Mouse (Mus musculus) lung, postnatal 0 days (tissue): ENCODE results near the gene Unc45a. TPM values are rescaled to one million over a fixed set of nuclear protein-coding genes. Genes with fewer than 3 reads are reported as not detected.

Experiments
- ATAC-seq: fragments of 200-750 bp; cut with Nextera tagmentation; 2 replicates; pipeline ENCODE4 v1.8.0; 2017; ENCODE audit warnings: moderate library complexity
- DNase-seq: peaks from one replicate; pipeline ENCODE4 v3.0.0-alpha.2; 2016; ENCODE audit warnings: low spot score
- H3K27ac ChIP-seq: fragments of 300-500 bp; sonication (generic); 2 replicates; pipeline ENCODE4 v1.5.1; 2014; ENCODE audit warnings: antibody characterized with exemption, mild to moderate bottlenecking, low read length, mixed read lengths
- H3K27me3 ChIP-seq: fragments of 300-500 bp; sonication (generic); replicated peaks from 2 replicates; pipeline ENCODE4 v1.6.1; 2014; ENCODE audit warnings: low read length, mixed read lengths; ENCODE audit not compliant: insufficient read depth
- H3K36me3 ChIP-seq: fragments of 300-500 bp; sonication (generic); 2 replicates; pipeline ENCODE4 v1.6.1; 2014; ENCODE audit warnings: low read length, mixed read lengths; ENCODE audit not compliant: insufficient read depth
- H3K4me1 ChIP-seq: fragments of 300-500 bp; sonication (generic); 2 replicates; pipeline ENCODE4 v1.6.1; 2014; ENCODE audit warnings: antibody characterized with exemption, low read depth, low read length, mixed read lengths; ENCODE audit not compliant: insufficient read depth
- H3K4me2 ChIP-seq: fragments of 300-500 bp; sonication (generic); replicated peaks from 2 replicates; pipeline ENCODE4 v1.6.1; 2014; ENCODE audit warnings: low read depth, mild to moderate bottlenecking, low read length, moderate library complexity, mixed read lengths
- H3K4me3 ChIP-seq: fragments of 300-500 bp; sonication (generic); 2 replicates; pipeline ENCODE4 v1.5.1; 2014; ENCODE audit warnings: low read depth, low read length
- H3K9ac ChIP-seq: fragments of 300-500 bp; sonication (generic); replicated peaks from 2 replicates; pipeline ENCODE4 v1.6.1; 2014; ENCODE audit warnings: low read depth, mild to moderate bottlenecking
- H3K9me3 ChIP-seq: fragments of 300-500 bp; sonication (generic); 2 replicates; pipeline ENCODE4 v1.6.1; 2016; ENCODE audit warnings: low read length, mixed read lengths
- CTCF ChIP-seq: IDR thresholded peaks from 2 replicates; pipeline ENCODE4 v1.5.1; 2016; ENCODE audit warnings: antibody characterized with exemption, mild to moderate bottlenecking
- EP300 ChIP-seq: IDR thresholded peaks from 2 replicates; pipeline ENCODE4 v1.6.1; 2016; ENCODE audit warnings: antibody characterized with exemption, mild to moderate bottlenecking, control low read depth
- WGBS: fragments of 180-500 bp; shearing (Covaris S2); extraction: QIAGEN DNeasy Blood & Tissue Kit; methylation state at CpG from one replicate; pipeline ENCODE4 v1.1.7; 2014; 5-methylcytosine and 5-hydroxymethylcytosine counted together
- polyA plus RNA-seq: library from polyadenylated mRNA; unstranded; fragments of >200 nt; fragmentation: Nextera tagmentation; extraction: Ambion mirVana; gene quantifications from 2 replicates; pipeline ENCODE4 v1.2.1, GENCODE M21; 2015

Gene Unc45a
- polyA plus RNA-seq, 1 experiment from 2014 or later: 32.9 TPM

GRCm38 (mm10) chr7:80373850-80374249 is 33.0 kb upstream of the Unc45a start:
- no peak for ATAC-seq
- TF ChIP-seq CTCF (no peak), EP300 (no peak)
- Histone ChIP-seq H3K4me2 (no peak overlapping the region), H3K9ac (no peak overlapping the region), H3K27me3 (no peaks in the 10 kb centered on the region), H3K9me3 (no peaks in the 10 kb centered on the region), H3K4me1 (peaks cover 8% of the 10 kb centered on the region; the same call in 1 of the 2 replicates), H3K36me3 (peaks cover 6% of the 10 kb centered on the region; the same call in 1 of the 2 replicates), H3K27ac (no peak overlapping the region), H3K4me3 (no peak overlapping the region)
- WGBS: 81% methylated on average over 12 of the region's 12 CpGs
- DNase-seq: no peak

DNA sequence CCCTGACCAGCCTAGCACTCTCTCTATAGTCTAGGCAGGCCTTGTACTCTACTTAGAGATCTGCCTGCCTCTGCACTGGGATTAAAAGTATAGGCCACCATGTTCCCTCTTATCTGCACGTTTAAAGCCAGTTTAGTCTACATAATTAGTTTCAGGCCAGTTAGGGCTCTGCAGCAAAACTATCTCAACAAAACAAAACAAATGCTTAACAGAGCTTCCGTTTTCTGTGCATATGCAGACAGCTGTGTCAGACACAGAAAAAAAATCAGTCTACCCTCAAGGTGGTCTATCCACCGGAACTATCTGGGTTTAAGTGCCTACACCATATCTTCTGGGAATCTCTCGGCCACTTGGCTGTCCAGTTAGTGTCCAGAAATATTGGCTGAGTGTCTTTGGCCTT is 32.5 kb upstream of the Unc45a start:
- no peak for ATAC-seq

GRCm38 (mm10) chr7:80372667-80373066 is 31.9 kb upstream of the Unc45a start:
- H3K4me1 ChIP-seq: peaks cover 10% of the 10 kb centered on the region
- H3K4me2 ChIP-seq: no peak overlapping the region
- ATAC-seq (no peak), DNase-seq (no peak)
- WGBS: 44% methylated on average over 2 of the region's 2 CpGs
- no peak overlapping the region for H3K9ac ChIP-seq
- TF ChIP-seq EP300 (no peak), CTCF (no peak)
- H3K27me3 ChIP-seq: no peaks in the 10 kb centered on the region
- H3K9me3 ChIP-seq: no peaks in the 10 kb centered on the region
- no peak overlapping the region for H3K27ac ChIP-seq
- 0 out of 2 replicates have a peak, but pooled peaks cover 4% of the 10 kb centered on the region for H3K36me3 ChIP-seq
- no peak overlapping the region for H3K4me3 ChIP-seq

More for the DNA sequence above, 32.5 kb upstream of the Unc45a start:
- TF ChIP-seq CTCF (no peak), EP300 (no peak)
- WGBS: 74% methylated on average over 4 of the region's 4 CpGs
- DNase-seq: no peak
- Histone ChIP-seq H3K4me2 (no peak overlapping the region), H3K27ac (no peak overlapping the region), H3K4me3 (no peak overlapping the region), H3K27me3 (no peaks in the 10 kb centered on the region), H3K36me3 (0 out of 2 replicates have a peak, but pooled peaks cover 4% of the 10 kb centered on the region), H3K9ac (no peak overlapping the region), H3K4me1 (peaks cover 12% of the 10 kb centered on the region), H3K9me3 (no peaks in the 10 kb centered on the region)

GRCm38 (mm10) chr7:80372166-80372565 is 31.4 kb upstream of the Unc45a start:
- no peak overlapping the region for H3K9ac ChIP-seq
- no peak for DNase-seq
- no peaks in the 10 kb centered on the region for H3K27me3 ChIP-seq
- H3K36me3 ChIP-seq: 0 out of 2 replicates have a peak, but pooled peaks cover 4% of the 10 kb centered on the region
- 75% methylated on average over 3 of the region's 3 CpGs for WGBS
- H3K4me2 ChIP-seq: no peak overlapping the region
- no peaks in the 10 kb centered on the region for H3K9me3 ChIP-seq
- H3K27ac ChIP-seq: no peak overlapping the region
- peaks cover 8% of the 10 kb centered on the region for H3K4me1 ChIP-seq
- no peak for ATAC-seq
- TF ChIP-seq EP300 (no peak), CTCF (no peak)
- H3K4me3 ChIP-seq: no peak overlapping the region

GRCm38 (mm10) chr7:80371041-80371751 is 30.4 kb upstream of the Unc45a start, which contains the start of gene Man2a2:
Gene Man2a2, minus strand, starts transcription at chr7:80371375.
- Histone ChIP-seq H3K9ac (peak within 1 kb of the TSS; percentile 64), H3K27me3 (no peaks in the 10 kb centered on the region), H3K36me3 (0 out of 2 replicates have a peak, but pooled peaks cover 4% of the 10 kb centered on the region), H3K4me3 (peak within 1 kb of the TSS; percentile 92), H3K9me3 (no peaks in the 10 kb centered on the region), H3K4me1 (peaks cover 8% of the 10 kb centered on the region), H3K27ac (peak within 1 kb of the TSS; percentile 87), H3K4me2 (peak within 1 kb of the TSS; percentile 91)
- 0% methylated on average over 52 of the region's 86 CpGs for WGBS
- peak; percentile 87 for DNase-seq
- ATAC-seq: peak; percentile 81
- TF ChIP-seq EP300 (no peak), CTCF (peak; percentile 79)

- ATAC-seq: peak; percentile 64
- Histone ChIP-seq H3K9me3 (no peaks in the 10 kb centered on the region), H3K27ac (peak overlapping the region; percentile 87), H3K36me3 (0 out of 2 replicates have a peak, but pooled peaks cover 4% of the 10 kb centered on the region), H3K4me1 (peaks cover 8% of the 10 kb centered on the region), H3K27me3 (no peaks in the 10 kb centered on the region), H3K4me3 (peak overlapping the region; percentile 92), H3K4me2 (peak overlapping the region; percentile 91), H3K9ac (peak overlapping the region; percentile 64)
- TF ChIP-seq CTCF (no peak; the same call in 1 of the 2 replicates), EP300 (no peak)
- under 1% methylated on average over 22 of the region's 31 CpGs for WGBS
- DNase-seq: peak; percentile 86
Measured at GRCm38 (mm10) chr7:80370649-80371040, 29.8 kb upstream of the Unc45a start.
